Mouse (Mus musculus) v-Abl transformed pro-B cells (cell line): ENCODE results near the gene Fancc.

Experiments
- in situ Hi-C, 2 experiments: fragments of 400-800 bp; cut with MboI; formaldehyde crosslinking; loops; one replicate each; pipeline ENCODE4 v1.15.1; 2025; ENCODE audit not compliant: unreplicated experiment in 2 of 2

Fancc gene

GRCm38 (mm10) chr13:63241665-63242064 lies 255.4 kb downstream of the Fancc start:
- in situ Hi-C loops = loop anchor here in 1 of 2 experiments (5.0 kb wide), 3 partner anchors 81 to 314 kb away; no protein-coding TSS in a partner anchor

- in situ Hi-C loops = loop anchor here in 1 of 2 experiments (5.0 kb wide), 3 partner anchors 81 to 314 kb away; no protein-coding TSS in a partner anchor
These were observed 256.2 kb downstream of the Fancc start for GRCm38 (mm10) chr13:63240835-63241234.

GRCm38 (mm10) chr13:63239877-63240671 lies 257.0 kb downstream of the Fancc start:
- in situ Hi-C loops = loop anchor here in 1 of 2 experiments (5.0 kb wide), 3 partner anchors 82 to 313 kb away; no protein-coding TSS in a partner anchor

- in situ Hi-C loops = no loop called here
These were observed 257.7 kb downstream of the Fancc start for GRCm38 (mm10) chr13:63239301-63239804.

GRCm38 (mm10) chr13:63238045-63238444 lies 259.0 kb downstream of the Fancc start:
- in situ Hi-C loops = no loop called here

- in situ Hi-C loops = no loop called here
These were observed 260.8 kb downstream of the Fancc start for GRCm38 (mm10) chr13:63236159-63236893.

GRCm38 (mm10) chr13:63235551-63235950 lies 261.5 kb downstream of the Fancc start:
- in situ Hi-C loops = no loop called here
